Mouse (Mus musculus): ENCODE measurements around the gene Tenm4. TPM values are rescaled to one million over a fixed set of nuclear protein-coding genes. Genes with fewer than 3 reads are reported as not detected.

Gene Tenm4
- total and polyA plus RNA-seq, 2 experiments = 0.09 to 0.11 TPM

GRCm38 (mm10) chr7:96420926-96421605 lies 250.0 kb downstream of the Tenm4 start:
- H3K4me1 ChIP-seq (ENCODE audit: control insufficient read depth, insufficient read depth, low read length) = no peaks in the 10 kb centered on the region
- no peak for DNase-seq (ENCODE audit: extremely low read depth, low read depth, low spot score)
- H3K27ac ChIP-seq (replicated peaks; ENCODE audit: insufficient read depth, low read depth, low read length) = no peak overlapping the region
- TF ChIP-seq CTCF (IDR thresholded peaks at IDR 0.05; ENCODE audit: low read depth, low read length) (no peak), POLR2A (IDR thresholded peaks at IDR 0.05; ENCODE audit: extremely low read depth, insufficient read depth, low read length) (no peak)
- H3K9ac ChIP-seq (ENCODE audit: low read depth, low read length) = no peak overlapping the region
- H3K4me3 ChIP-seq (ENCODE audit: insufficient read depth, low read depth, low read length) = no peak overlapping the region
- H3K36me3 ChIP-seq (ENCODE audit: control insufficient read depth, insufficient read depth, low read length) = no peaks in the 10 kb centered on the region
- H3K27me3 ChIP-seq (ENCODE audit: control insufficient read depth, insufficient read depth, low read length) = no peaks in the 10 kb centered on the region; the same call in 1 of the 2 replicates
- H3K79me2 ChIP-seq (ENCODE audit: control insufficient read depth, insufficient read depth, low read length) = no peaks in the 10 kb centered on the region
- 64% methylated on average over 9 of the region's 9 CpGs for WGBS

- no peak overlapping the region for H3K4me3 ChIP-seq (ENCODE audit: insufficient read depth, low read depth, low read length)
- no peaks in the 10 kb centered on the region; the same call in 1 of the 2 replicates for H3K27me3 ChIP-seq (ENCODE audit: control insufficient read depth, insufficient read depth, low read length)
- H3K27ac ChIP-seq (replicated peaks; ENCODE audit: insufficient read depth, low read depth, low read length) = no peak overlapping the region
- TF ChIP-seq CTCF (IDR thresholded peaks at IDR 0.05; ENCODE audit: low read depth, low read length) (no peak), POLR2A (IDR thresholded peaks at IDR 0.05; ENCODE audit: extremely low read depth, insufficient read depth, low read length) (no peak)
- 85% methylated on average over 8 of the region's 8 CpGs for WGBS
- no peaks in the 10 kb centered on the region for H3K4me1 ChIP-seq (ENCODE audit: control insufficient read depth, insufficient read depth, low read length)
- H3K36me3 ChIP-seq (ENCODE audit: control insufficient read depth, insufficient read depth, low read length) = no peaks in the 10 kb centered on the region
- DNase-seq (ENCODE audit: extremely low read depth, low read depth, low spot score) = no peak
- H3K79me2 ChIP-seq (ENCODE audit: control insufficient read depth, insufficient read depth, low read length) = no peaks in the 10 kb centered on the region
- no peak overlapping the region for H3K9ac ChIP-seq (ENCODE audit: low read depth, low read length)
Observed at GRCm38 (mm10) chr7:96426954-96427353, 255.9 kb downstream of the Tenm4 start.

- Histone ChIP-seq H3K79me2 (ENCODE audit: control insufficient read depth, insufficient read depth, low read length) (no peaks in the 10 kb centered on the region), H3K27ac (replicated peaks; ENCODE audit: insufficient read depth, low read depth, low read length) (no peak overlapping the region), H3K9ac (ENCODE audit: low read depth, low read length) (no peak overlapping the region), H3K4me3 (ENCODE audit: insufficient read depth, low read depth, low read length) (no peak overlapping the region), H3K36me3 (ENCODE audit: control insufficient read depth, insufficient read depth, low read length) (no peaks in the 10 kb centered on the region), H3K4me1 (ENCODE audit: control insufficient read depth, insufficient read depth, low read length) (no peaks in the 10 kb centered on the region), H3K27me3 (ENCODE audit: control insufficient read depth, insufficient read depth, low read length) (no peaks in the 10 kb centered on the region)
- WGBS = 90% methylated on average over 2 of the region's 2 CpGs
- TF ChIP-seq POLR2A (IDR thresholded peaks at IDR 0.05; ENCODE audit: extremely low read depth, insufficient read depth, low read length) (no peak), CTCF (IDR thresholded peaks at IDR 0.05; ENCODE audit: low read depth, low read length) (no peak)
- no peak for DNase-seq (ENCODE audit: extremely low read depth, low read depth, low spot score)
Observed at GRCm38 (mm10) chr7:96433307-96433706, 262.3 kb downstream of the Tenm4 start.

- TF ChIP-seq POLR2A (IDR thresholded peaks at IDR 0.05; ENCODE audit: extremely low read depth, insufficient read depth, low read length) = no peak
- no peak for TF ChIP-seq CTCF (IDR thresholded peaks at IDR 0.05; ENCODE audit: low read depth, low read length)
- 90% methylated on average over 6 of the region's 6 CpGs for WGBS
Observed at GRCm38 (mm10) chr7:96438392-96438791, 267.3 kb downstream of the Tenm4 start.

GRCm38 (mm10) chr7:96440161-96440707 lies 269.2 kb downstream of the Tenm4 start:
- Histone ChIP-seq H3K27ac (replicated peaks; ENCODE audit: insufficient read depth, low read depth, low read length) (no peak overlapping the region), H3K4me3 (ENCODE audit: insufficient read depth, low read depth, low read length) (no peak overlapping the region), H3K79me2 (ENCODE audit: control insufficient read depth, insufficient read depth, low read length) (no peaks in the 10 kb centered on the region), H3K36me3 (ENCODE audit: control insufficient read depth, insufficient read depth, low read length) (no peaks in the 10 kb centered on the region), H3K9ac (ENCODE audit: low read depth, low read length) (no peak overlapping the region), H3K4me1 (ENCODE audit: control insufficient read depth, insufficient read depth, low read length) (no peaks in the 10 kb centered on the region), H3K27me3 (ENCODE audit: control insufficient read depth, insufficient read depth, low read length) (no peaks in the 10 kb centered on the region)
- TF ChIP-seq POLR2A (IDR thresholded peaks at IDR 0.05; ENCODE audit: extremely low read depth, insufficient read depth, low read length) (no peak), CTCF (IDR thresholded peaks at IDR 0.05; ENCODE audit: low read depth, low read length) (no peak)
- no peak for DNase-seq (ENCODE audit: extremely low read depth, low read depth, low spot score)

More at GRCm38 (mm10) chr7:96438392-96438791, 267.3 kb downstream of the Tenm4 start:
- DNase-seq (ENCODE audit: extremely low read depth, low read depth, low spot score) = no peak
- Histone ChIP-seq H3K27ac (replicated peaks; ENCODE audit: insufficient read depth, low read depth, low read length) (no peak overlapping the region), H3K27me3 (ENCODE audit: control insufficient read depth, insufficient read depth, low read length) (no peaks in the 10 kb centered on the region), H3K79me2 (ENCODE audit: control insufficient read depth, insufficient read depth, low read length) (no peaks in the 10 kb centered on the region), H3K4me3 (ENCODE audit: insufficient read depth, low read depth, low read length) (no peak overlapping the region), H3K9ac (ENCODE audit: low read depth, low read length) (no peak overlapping the region), H3K4me1 (ENCODE audit: control insufficient read depth, insufficient read depth, low read length) (no peaks in the 10 kb centered on the region), H3K36me3 (ENCODE audit: control insufficient read depth, insufficient read depth, low read length) (no peaks in the 10 kb centered on the region)

GRCm38 (mm10) chr7:96445771-96446170 lies 274.7 kb downstream of the Tenm4 start:
- H3K4me1 ChIP-seq (ENCODE audit: control insufficient read depth, insufficient read depth, low read length) = no peaks in the 10 kb centered on the region
- DNase-seq (ENCODE audit: extremely low read depth, low read depth, low spot score) = no peak
- TF ChIP-seq POLR2A (IDR thresholded peaks at IDR 0.05; ENCODE audit: extremely low read depth, insufficient read depth, low read length) = no peak
- no peak for TF ChIP-seq CTCF (IDR thresholded peaks at IDR 0.05; ENCODE audit: low read depth, low read length)
- WGBS = 65% methylated on average over 8 of the region's 8 CpGs
- H3K27ac ChIP-seq (replicated peaks; ENCODE audit: insufficient read depth, low read depth, low read length) = no peak overlapping the region
- H3K79me2 ChIP-seq (ENCODE audit: control insufficient read depth, insufficient read depth, low read length) = no peaks in the 10 kb centered on the region
- no peak overlapping the region for H3K4me3 ChIP-seq (ENCODE audit: insufficient read depth, low read depth, low read length)
- H3K36me3 ChIP-seq (ENCODE audit: control insufficient read depth, insufficient read depth, low read length) = no peaks in the 10 kb centered on the region
- no peaks in the 10 kb centered on the region; the same call in 1 of the 2 replicates for H3K27me3 ChIP-seq (ENCODE audit: control insufficient read depth, insufficient read depth, low read length)
- no peak overlapping the region for H3K9ac ChIP-seq (ENCODE audit: low read depth, low read length)

All from liver, adult 2 months (tissue).